In genomic region chr6:126646381-126646780, GRCm38 (mm10) we compare ENCODE assay signal across 10 mouse cellular contexts. TPM values are rescaled to one million over a fixed set of nuclear protein-coding genes. Genes with fewer than 3 reads are reported as not detected.
DNase-seq lines count a peak whose midpoint lies in the region; ATAC-seq and TF ChIP-seq lines count a peak whose summit lies in the region.
"Had no signal": no experiment of that assay in that cellular context is flagged by ENCODE, and none has a peak within 500 bp of the region (broad histone marks: within the 10 kb centered on the region; RNA-seq: fewer than 3 reads in every experiment).

Gene Kcna1, minus strand, starts transcription at chr6:126646384.

- H3K4me1 ChIP-seq in kidney, postnatal 0 days (replicated peaks; ENCODE audit: insufficient read depth, low read length), result peaks cover 29% of the 10 kb centered on the region
- no peaks in the 10 kb centered on the region; the same call in 1 of the 2 replicates for H3K4me1 ChIP-seq in embryonic fibroblast, embryonic 13.5 days (ENCODE audit: control insufficient read depth, insufficient read depth, low read length)
- H3K4me1 ChIP-seq in intestine, postnatal 0 days (replicated peaks; ENCODE audit: control insufficient read depth, insufficient read depth, low read length), result 0 out of 2 replicates have a peak, but pooled peaks cover 5% of the 10 kb centered on the region
- H3K4me1 ChIP-seq in midbrain, embryonic 15.5 days, result peaks cover 29% of the 10 kb centered on the region

- TF ChIP-seq CTCF in kidney, postnatal 0 days (IDR thresholded peaks at IDR 0.05; ENCODE audit: low read depth), result no peak
- TF ChIP-seq CTCF in embryonic fibroblast, embryonic 13.5 days (IDR thresholded peaks at IDR 0.05; ENCODE audit: borderline replicate concordance, insufficient read depth, low read length), result no peak
- TF ChIP-seq CTCF in intestine, postnatal 0 days (IDR thresholded peaks at IDR 0.05; ENCODE audit: low read depth), result no peak

- H3K36me3 ChIP-seq in kidney, postnatal 0 days (ENCODE audit: insufficient read depth, low read length), result no peaks in the 10 kb centered on the region
- no peaks in the 10 kb centered on the region for H3K36me3 ChIP-seq in intestine, postnatal 0 days (ENCODE audit: control insufficient read depth, insufficient read depth)
- no peaks in the 10 kb centered on the region for H3K36me3 ChIP-seq in midbrain, embryonic 15.5 days (replicated peaks)

- WGBS in kidney, postnatal 0 days, result 27% methylated on average over 8 of the region's 8 CpGs
- WGBS in intestine, postnatal 0 days, result 30% methylated on average over 8 of the region's 8 CpGs
- WGBS in midbrain, embryonic 15.5 days, result 9% methylated on average over 8 of the region's 8 CpGs

- H3K4me3 ChIP-seq in kidney, postnatal 0 days (replicated peaks; ENCODE audit: low read depth, low read length), result peak within 1 kb of the TSS; percentile 39
- peak within 1 kb of the TSS; percentile 35 for H3K4me3 ChIP-seq in embryonic fibroblast, embryonic 13.5 days (ENCODE audit: insufficient read depth, low read length)
- H3K4me3 ChIP-seq in intestine, postnatal 0 days (ENCODE audit: low read depth, low read length), result peak within 1 kb of the TSS; percentile 42
- peak within 1 kb of the TSS; percentile 50 for H3K4me3 ChIP-seq in midbrain, embryonic 15.5 days
- H3K4me3 ChIP-seq: erythroblast, embryonic 14.5 days; megakaryocyte, embryonic 14.5 days had no signal

- peaks cover 45% of the 10 kb centered on the region for H3K27me3 ChIP-seq in kidney, postnatal 0 days (ENCODE audit: insufficient read depth, low read length)
- H3K27me3 ChIP-seq in intestine, postnatal 0 days (replicated peaks; ENCODE audit: control insufficient read depth, insufficient read depth, low read length), result peaks cover 63% of the 10 kb centered on the region
- peaks cover 37% of the 10 kb centered on the region for H3K27me3 ChIP-seq in midbrain, embryonic 15.5 days (replicated peaks)

- ATAC-seq in kidney, postnatal 0 days (replicated peaks; ENCODE audit: low FRiP score, low read depth), result no peak
- no peak for ATAC-seq in intestine, postnatal 0 days
- no peak for ATAC-seq in midbrain, embryonic 15.5 days (replicated peaks)

- H3K9me3 ChIP-seq in kidney, postnatal 0 days (replicated peaks; ENCODE audit: low read length), result no peaks in the 10 kb centered on the region
- H3K9me3 ChIP-seq in intestine, postnatal 0 days (ENCODE audit: control insufficient read depth), result no peaks in the 10 kb centered on the region
- no peaks in the 10 kb centered on the region for H3K9me3 ChIP-seq in midbrain, embryonic 15.5 days

- H3K4me2 ChIP-seq in kidney, postnatal 0 days (ENCODE audit: low read length), result peak within 1 kb of the TSS; percentile 90
- H3K4me2 ChIP-seq in intestine, postnatal 0 days (replicated peaks; ENCODE audit: low read depth), result peak within 1 kb of the TSS; percentile 73
- peak within 1 kb of the TSS; percentile 97 for H3K4me2 ChIP-seq in midbrain, embryonic 15.5 days

- H3K27ac ChIP-seq in kidney, postnatal 0 days, result no peak within 1 kb of the TSS
- no peak within 1 kb of the TSS for H3K27ac ChIP-seq in embryonic fibroblast, embryonic 13.5 days (ENCODE audit: insufficient read depth, low read length)
- no peak within 1 kb of the TSS for H3K27ac ChIP-seq in intestine, postnatal 0 days (ENCODE audit: low read depth, low read length)
- peak within 1 kb of the TSS; percentile 42; the same call in 1 of the 2 replicates for H3K27ac ChIP-seq in midbrain, embryonic 15.5 days

- TF ChIP-seq POLR2A in embryonic fibroblast, embryonic 13.5 days (IDR thresholded peaks at IDR 0.05; ENCODE audit: low read depth, low read length), result no peak

- DNase-seq in kidney, postnatal 0 days (ENCODE audit: low spot score), result no peak
- no peak for DNase-seq in kidney, postnatal 4 days
- no peak for DNase-seq in urinary bladder, postnatal 4 days (ENCODE audit: low spot score in 2 of 2)
- DNase-seq in right cerebral cortex, postnatal 14 days, result no peak
- DNase-seq in lung, postnatal 25 days (ENCODE audit: low spot score), result no peak

- no peak within 1 kb of the TSS for H3K9ac ChIP-seq in kidney, postnatal 0 days (ENCODE audit: low read depth, low read length)
- no peak within 1 kb of the TSS for H3K9ac ChIP-seq in intestine, postnatal 0 days (ENCODE audit: low read depth, low read length)
- H3K9ac ChIP-seq in midbrain, embryonic 15.5 days, result peak within 1 kb of the TSS; percentile 50

RNA-seq across cellular contexts. Expression of gene Kcna1, which starts in this region (rescaled TPM):
- 0.24 and 0.29 TPM in 2 replicates for polyA plus RNA-seq in kidney, postnatal 0 days (2015; fragmentation: Nextera tagmentation; extraction: Ambion mirVana)
- 0.83 TPM in 1 of 2 replicates, not detected in the other for polyA plus RNA-seq in embryonic fibroblast, embryonic 13.5 days (2011; ENCODE audit: insufficient read length, low read depth, missing spikeins)
- 0.10 and 0.16 TPM in 2 replicates for polyA plus RNA-seq in intestine, postnatal 0 days (2015; fragmentation: Nextera tagmentation; extraction: Ambion mirVana)
- polyA plus RNA-seq in midbrain, embryonic 15.5 days (2015; fragmentation: Nextera tagmentation; extraction: Ambion mirVana), result 1.5 and 1.6 TPM in 2 replicates
- polyA plus RNA-seq: erythroblast, embryonic 14.5 days had no signal
